Mouse (Mus musculus) thymus, adult 2 months (tissue): Measurements from ENCODE around the gene Olfr1044. TPM values are rescaled to one million over a fixed set of nuclear protein-coding genes. Genes with fewer than 3 reads are reported as not detected.
"Not testable (repeated sequence)": the region's sequence is repeated elsewhere in the genome, so short reads cannot be mapped to it uniquely, and the experiment has no call there.

Experiments
- DNase-seq: peaks from one replicate; pipeline ENCODE4 v3.0.0; 2021
- H3K27ac ChIP-seq: fragments of 200-500 bp; 2 replicates; pipeline ENCODE4 v1.5.1; 2012; ENCODE audit warnings: low read length, control low read depth; ENCODE audit not compliant: control insufficient read depth, insufficient read depth
- H3K27me3 ChIP-seq: fragments of 200-500 bp; 2 replicates; pipeline ENCODE4 v1.6.1; 2012; ENCODE audit warnings: mild to moderate bottlenecking, low read length, moderate library complexity, mixed read lengths; ENCODE audit not compliant: control insufficient read depth, insufficient read depth
- H3K36me3 ChIP-seq: fragments of 200-500 bp; 2 replicates; pipeline ENCODE4 v1.6.1; 2012; ENCODE audit warnings: mild to moderate bottlenecking, low read length, moderate library complexity; ENCODE audit not compliant: control insufficient read depth, insufficient read depth
- H3K4me1 ChIP-seq: fragments of 200-500 bp; replicated peaks from 2 replicates; pipeline ENCODE4 v1.6.1; 2012; ENCODE audit warnings: low read length; ENCODE audit not compliant: control insufficient read depth, insufficient read depth
- H3K4me3 ChIP-seq: fragments of 200-500 bp; 2 replicates; pipeline ENCODE4 v1.5.1; 2012; ENCODE audit warnings: mild to moderate bottlenecking, low read length, control low read depth, moderate library complexity; ENCODE audit not compliant: control insufficient read depth, insufficient read depth
- CTCF ChIP-seq: fragments of 200-500 bp; IDR thresholded peaks from 2 replicates; pipeline ENCODE4 v1.5.1; 2012; ENCODE audit warnings: mild to moderate bottlenecking, control low read depth, low read length, moderate library complexity, borderline replicate concordance; ENCODE audit not compliant: control insufficient read depth, poor library complexity, insufficient read depth; ENCODE audit errors: extremely low read depth
- POLR2A ChIP-seq: fragments of 200-500 bp; IDR thresholded peaks from 2 replicates; pipeline ENCODE4 v1.6.1; 2012; ENCODE audit warnings: mild to moderate bottlenecking, low read length, control low read depth, moderate library complexity; ENCODE audit not compliant: control insufficient read depth, poor library complexity, insufficient read depth; ENCODE audit errors: extremely low read depth
- WGBS: fragments of 180-500 bp; shearing (Covaris S2); methylation state at CpG from one replicate; pipeline ENCODE4 v1.1.7; 2018; 5-methylcytosine and 5-hydroxymethylcytosine counted together
- polyA plus RNA-seq: library from polyadenylated mRNA; depleted of rRNA; stranded (reverse); fragments of >200 nt; gene quantifications from 2 replicates; pipeline ENCODE4 v1.2.3, GENCODE M21; 2012; rRNA removed

Gene Olfr1044
- polyA plus RNA-seq: not detected in 2 replicates

- no peak for DNase-seq
- Histone ChIP-seq H3K36me3 (no peaks in the 10 kb centered on the region), H3K27ac (no peak within 1 kb of the TSS), H3K4me1 (no peaks in the 10 kb centered on the region), H3K27me3 (no peaks in the 10 kb centered on the region), H3K4me3 (no peak within 1 kb of the TSS)
- TF ChIP-seq POLR2A: no peak
Measured at GRCm38 (mm10) chr2:86177720-86178119, at the start of gene Olfr1044. TSS of gene Olfr1044 (minus strand) at chr2:86177820.

GRCm38 (mm10) chr2:86219214-86219613 is 41.6 kb upstream of the Olfr1044 start, which contains the start of gene Olfr1046:
TSS of gene Olfr1046 (minus strand) at chr2:86219314.
- Histone ChIP-seq H3K27me3 (no peaks in the 10 kb centered on the region), H3K27ac (no peak within 1 kb of the TSS), H3K4me1 (no peaks in the 10 kb centered on the region), H3K4me3 (no peak within 1 kb of the TSS), H3K36me3 (no peaks in the 10 kb centered on the region)
- WGBS: 72% methylated on average over 2 of the region's 2 CpGs
- TF ChIP-seq POLR2A: no peak
- no peak for TF ChIP-seq CTCF
- no peak for DNase-seq

GRCm38 (mm10) chr2:86202909-86203308 is 25.3 kb upstream of the Olfr1044 start, which contains the start of gene Olfr1045:
TSS of gene Olfr1045 (minus strand) at chr2:86203009.
- Histone ChIP-seq H3K36me3 (no peaks in the 10 kb centered on the region), H3K4me1 (no peaks in the 10 kb centered on the region), H3K27me3 (no peaks in the 10 kb centered on the region), H3K4me3 (no peak within 1 kb of the TSS), H3K27ac (no peak within 1 kb of the TSS)
- DNase-seq: no peak
- no peak for TF ChIP-seq CTCF
- TF ChIP-seq POLR2A: no peak

GRCm38 (mm10) chr2:86195863-86196262 is 18.2 kb upstream of the Olfr1044 start:
- Histone ChIP-seq H3K36me3 (no peaks in the 10 kb centered on the region), H3K4me3 (no peak overlapping the region), H3K27ac (no peak overlapping the region), H3K27me3 (no peaks in the 10 kb centered on the region), H3K4me1 (no peaks in the 10 kb centered on the region)
- 59% methylated on average over 1 of the region's 1 CpGs for WGBS
- TF ChIP-seq POLR2A: no peak
- no peak for TF ChIP-seq CTCF
- no peak for DNase-seq

GRCm38 (mm10) chr2:86185583-86185982 is 8.0 kb upstream of the Olfr1044 start, which contains the start of gene Olfr52:
TSS of gene Olfr52 (minus strand) at chr2:86185683.
- no peaks in the 10 kb centered on the region for H3K27me3 ChIP-seq
- DNase-seq: no peak
- TF ChIP-seq POLR2A: no peak
- no peak for TF ChIP-seq CTCF
- no peaks in the 10 kb centered on the region for H3K4me1 ChIP-seq
- H3K4me3 ChIP-seq: no peak within 1 kb of the TSS
- H3K27ac ChIP-seq: no peak within 1 kb of the TSS
- H3K36me3 ChIP-seq: no peaks in the 10 kb centered on the region

- Histone ChIP-seq H3K27me3 (no peaks in the 10 kb centered on the region), H3K36me3 (no peaks in the 10 kb centered on the region), H3K27ac (no peak overlapping the region), H3K4me3 (no peak overlapping the region), H3K4me1 (no peaks in the 10 kb centered on the region)
- DNase-seq: no peak
- no peak for TF ChIP-seq CTCF
- no peak for TF ChIP-seq POLR2A
- 84% methylated on average over 3 of the region's 3 CpGs for WGBS
Measured at GRCm38 (mm10) chr2:86179950-86180349, 2.3 kb upstream of the Olfr1044 start.

GRCm38 (mm10) chr2:86175422-86175821 is 2.2 kb downstream of the Olfr1044 start:
- H3K27me3 ChIP-seq, DNase-seq, H3K27ac ChIP-seq, H3K36me3 ChIP-seq, H3K4me1 ChIP-seq, H3K4me3 ChIP-seq: not testable (repeated sequence)
- 29% methylated on average over 7 of the region's 7 CpGs for WGBS
